Mouse (Mus musculus) urinary bladder, postnatal 4 days (tissue): ENCODE data around the gene Rsbn1l.
"Not testable (repeated sequence)": the region's sequence is repeated elsewhere in the genome, so short reads cannot be mapped to it uniquely, and the experiment has no call there.

Experiments
- DNase-seq, 2 experiments: peaks; one replicate each; pipeline ENCODE4 v3.0.0; 2021 to 2022; ENCODE audit warnings: low spot score in 2 of 2

The Rsbn1l gene

DNA sequence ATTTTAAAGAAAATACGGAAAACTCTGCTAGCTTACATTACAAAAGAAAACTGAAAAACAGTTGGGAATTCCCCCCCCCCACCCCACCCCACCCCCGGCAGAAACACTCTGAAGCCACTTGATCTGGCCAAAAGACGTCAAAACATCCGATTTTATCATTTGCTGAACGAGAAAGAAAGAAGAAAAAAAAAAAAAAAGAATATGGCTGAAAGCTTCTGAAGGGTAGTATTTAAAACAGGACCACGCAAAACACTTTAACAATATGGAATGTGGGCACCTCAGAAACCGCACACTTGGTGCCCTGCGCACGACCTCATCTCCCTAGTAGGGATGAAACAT lies 5.7 kb downstream of the Rsbn1l start:
- DNase-seq: no peak

DNA sequence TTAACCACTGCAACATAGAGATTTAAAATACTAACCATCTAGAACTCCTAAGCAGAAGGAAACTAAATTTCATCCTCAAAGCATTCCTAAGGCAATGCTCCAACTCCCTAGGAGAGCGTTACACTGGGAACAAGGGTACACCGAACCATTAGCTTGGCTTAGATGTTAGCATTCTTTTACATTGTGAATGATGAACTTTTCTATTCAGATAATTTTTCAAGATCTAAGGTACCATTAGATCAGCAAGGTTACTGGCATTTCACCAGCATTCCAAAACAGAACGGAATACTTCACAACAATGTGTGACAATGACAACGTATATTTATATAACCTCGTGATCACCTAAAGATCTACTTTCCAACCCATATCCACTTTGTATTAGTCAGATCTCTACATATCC lies 6.1 kb downstream of the Rsbn1l start:
- DNase-seq: no peak

DNA sequence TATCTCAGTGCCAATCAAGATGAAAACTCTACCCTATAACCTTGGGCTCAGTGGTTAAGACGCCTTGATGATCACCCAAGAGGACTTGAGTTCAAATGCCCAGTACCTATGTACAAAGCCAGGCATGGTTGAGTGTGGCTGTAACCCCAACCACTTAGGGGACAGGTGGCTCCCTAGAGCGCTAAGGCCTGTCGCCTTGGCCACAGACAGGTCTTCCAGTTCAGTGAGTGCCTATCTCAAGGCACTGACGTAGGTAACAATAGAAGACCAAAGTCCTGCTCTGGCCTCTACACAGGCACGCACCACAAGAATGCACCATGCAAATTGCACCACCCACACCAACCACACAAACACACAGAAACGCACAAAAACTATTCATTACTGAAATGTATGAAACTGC lies 9.3 kb downstream of the Rsbn1l start:
- no peak for DNase-seq

GRCm38 (mm10) chr5:20944961-20945748 lies 11.0 kb downstream of the Rsbn1l start:
- no peak for DNase-seq

GRCm38 (mm10) chr5:20943791-20944190 lies 12.4 kb downstream of the Rsbn1l start:
- not testable (repeated sequence) for DNase-seq

DNA sequence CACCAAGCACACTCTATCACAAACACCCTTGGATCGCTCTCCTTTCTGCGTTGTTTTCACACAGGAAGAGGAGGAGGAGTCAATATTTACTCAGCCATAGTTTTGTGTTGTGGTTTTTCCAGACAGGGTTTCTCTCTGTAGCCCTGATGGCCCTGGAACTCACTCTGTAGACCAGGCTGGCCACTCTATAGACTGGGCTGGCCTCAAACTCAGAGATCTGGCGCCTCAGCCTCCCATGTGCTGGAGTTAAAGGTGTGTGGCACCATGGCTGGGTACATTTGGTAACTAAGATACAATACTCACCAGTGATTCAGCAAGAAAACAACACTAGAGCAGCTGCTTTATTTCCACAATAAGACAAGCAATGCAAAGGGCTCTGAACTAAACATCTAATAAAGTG lies 13.7 kb downstream of the Rsbn1l start:
- DNase-seq: no peak

DNA sequence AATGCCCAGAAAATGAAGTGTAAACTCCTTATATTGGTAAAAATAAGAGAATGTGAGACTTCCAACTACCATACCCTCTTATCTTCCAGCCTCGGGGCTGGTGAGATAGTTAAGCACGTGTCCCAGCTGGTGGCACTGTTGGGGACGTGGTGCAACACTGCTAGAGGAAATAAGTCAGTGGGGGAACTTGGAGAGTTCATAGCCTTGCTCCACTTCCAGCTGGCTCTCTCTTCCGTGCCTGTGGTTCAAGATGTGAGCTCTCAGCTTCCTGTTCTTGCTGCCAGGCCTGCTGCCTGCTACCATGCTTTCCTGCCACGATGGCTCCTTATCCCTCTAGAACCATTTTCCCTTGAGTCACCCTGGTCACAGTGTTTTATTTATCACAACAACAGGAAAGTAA lies 15.0 kb downstream of the Rsbn1l start:
- no peak for DNase-seq

GRCm38 (mm10) chr5:20940696-20941095 lies 15.5 kb downstream of the Rsbn1l start:
- no peak for DNase-seq

- no peak for DNase-seq
Measured at GRCm38 (mm10) chr5:20940040-20940571, 16.1 kb downstream of the Rsbn1l start.

GRCm38 (mm10) chr5:20938523-20938922 lies 17.7 kb downstream of the Rsbn1l start:
- no peak for DNase-seq

DNA sequence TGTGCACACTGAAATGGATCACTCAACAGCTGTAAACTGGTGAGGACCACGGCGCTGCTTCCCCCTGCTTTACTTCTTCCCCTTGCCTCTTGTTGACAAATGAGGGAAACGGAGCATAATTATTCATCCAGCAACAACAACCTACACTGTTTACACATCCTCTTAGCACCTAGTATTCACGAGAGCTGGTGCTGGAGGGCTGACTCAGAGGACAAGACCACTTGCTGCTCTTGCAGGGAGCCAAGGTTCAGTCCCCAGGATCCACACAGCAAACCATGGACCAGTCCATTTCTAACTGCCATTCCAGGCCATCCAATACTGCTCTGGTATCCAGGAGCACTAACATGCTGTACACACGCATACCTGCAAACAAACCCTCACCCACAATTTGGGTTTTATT lies 20.3 kb downstream of the Rsbn1l start:
- no peak for DNase-seq

- DNase-seq: no peak
Measured at GRCm38 (mm10) chr5:20932585-20932984, 23.6 kb downstream of the Rsbn1l start.

DNA sequence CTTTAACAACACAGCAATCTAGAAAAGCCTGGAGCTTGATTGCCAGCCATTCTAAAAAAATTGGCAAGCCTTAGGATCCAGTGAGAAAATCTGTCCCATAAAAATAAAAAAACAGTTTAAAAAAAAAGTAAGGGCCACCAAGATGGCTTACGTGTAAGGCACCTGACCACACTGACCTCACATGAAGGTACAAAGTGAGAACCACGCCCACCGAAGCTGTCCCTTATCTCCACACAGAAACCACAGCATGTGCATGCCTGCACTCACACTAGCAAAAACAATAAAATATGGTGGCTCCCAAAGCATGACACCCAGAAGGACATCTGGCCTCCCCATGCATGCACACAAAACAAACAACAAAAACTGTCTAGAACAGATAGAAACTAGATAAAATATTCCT lies 24.9 kb downstream of the Rsbn1l start:
- no peak for DNase-seq

- no peak for DNase-seq
Measured at GRCm38 (mm10) chr5:20930430-20930829, 25.8 kb downstream of the Rsbn1l start.

DNA sequence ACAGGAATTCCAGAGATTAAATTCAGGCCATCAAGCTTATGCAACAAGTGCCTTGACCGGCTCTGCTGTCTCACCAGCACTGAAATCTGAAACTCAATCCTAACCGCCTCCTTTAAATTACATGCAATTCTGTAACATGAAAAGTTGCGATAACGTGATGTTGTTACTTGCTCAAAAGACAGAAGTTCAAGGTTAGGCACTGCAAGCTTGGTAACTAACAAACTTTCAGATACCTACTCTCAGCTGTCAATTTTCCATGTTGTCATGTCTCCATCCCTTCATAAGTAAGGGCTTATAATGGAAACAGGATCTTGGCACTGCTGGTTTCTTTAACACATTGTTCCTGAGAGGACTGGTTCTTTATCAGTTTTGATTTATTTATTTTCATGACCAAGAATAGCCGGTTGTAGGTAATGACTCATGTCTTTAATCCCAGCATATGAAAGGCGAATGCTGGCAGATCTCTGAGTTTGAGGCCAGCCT lies 26.5 kb downstream of the Rsbn1l start:
- no peak for DNase-seq

- DNase-seq: no peak
Measured at GRCm38 (mm10) chr5:20925451-20925850, 30.7 kb downstream of the Rsbn1l start.

GRCm38 (mm10) chr5:20924608-20925007 lies 31.6 kb downstream of the Rsbn1l start:
- DNase-seq: no peak

DNA sequence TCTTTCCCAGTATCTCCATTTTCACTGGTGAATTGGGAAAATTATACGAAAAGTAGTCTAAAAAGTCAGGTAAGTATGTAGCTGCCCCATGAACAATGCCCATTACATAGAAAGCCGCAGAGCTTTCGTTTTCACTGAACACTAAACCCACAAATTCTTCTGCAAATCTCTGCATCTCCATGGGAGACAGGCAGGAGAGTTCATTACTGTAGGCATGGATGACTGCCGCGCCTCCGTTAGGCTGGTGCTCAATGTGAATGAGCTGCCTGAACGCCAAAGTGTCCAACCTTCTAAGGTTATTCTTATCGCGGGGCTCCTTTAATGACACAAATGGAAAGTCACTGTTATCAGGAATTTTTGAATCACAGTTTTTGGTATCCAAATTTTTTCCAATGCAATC lies 36.6 kb downstream of the Rsbn1l start:
- DNase-seq: no peak

GRCm38 (mm10) chr5:20918967-20919366 lies 37.2 kb downstream of the Rsbn1l start:
- no peak for DNase-seq

- DNase-seq: peak in 1 of 2 experiments; percentile 65
Measured at GRCm38 (mm10) chr5:20913372-20914275, 42.6 kb downstream of the Rsbn1l start.

- no peak for DNase-seq
Measured at GRCm38 (mm10) chr5:20911741-20912140, 44.5 kb downstream of the Rsbn1l start.

DNA sequence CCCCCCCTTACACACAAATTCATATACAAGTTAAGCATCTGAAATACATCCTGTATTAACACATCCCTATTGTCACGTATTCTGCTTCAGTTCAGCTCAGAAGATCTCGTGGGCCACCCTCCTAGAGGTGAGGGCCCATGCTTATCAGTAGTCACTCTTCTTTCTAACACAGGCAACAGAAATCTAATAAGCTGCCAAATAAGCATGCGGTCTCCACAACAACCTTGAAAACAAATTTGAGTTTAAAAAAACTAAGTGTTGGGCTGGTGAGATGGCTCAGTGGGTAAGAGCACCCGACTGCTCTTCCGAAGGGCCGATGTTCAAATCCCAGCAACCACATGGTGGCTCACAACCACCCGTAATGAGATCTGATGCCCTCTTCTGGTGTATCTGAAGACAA lies 50.0 kb downstream of the Rsbn1l start:
- DNase-seq: no peak

- DNase-seq: no peak
Measured at GRCm38 (mm10) chr5:20905437-20905836, 50.8 kb downstream of the Rsbn1l start.
